10 mouse cellular contexts compared by ENCODE assay signal in genomic region chr12:73507105-73507504, GRCm38 (mm10). TPM values are rescaled to one million over a fixed set of nuclear protein-coding genes. Genes with fewer than 3 reads are reported as not detected.
DNase-seq lines count a peak whose midpoint lies in the region; ATAC-seq and TF ChIP-seq lines count a peak whose summit lies in the region.
"Had no signal": no experiment of that assay in that cellular context is flagged by ENCODE, and none has a peak within 500 bp of the region (broad histone marks: within the 10 kb centered on the region; RNA-seq: fewer than 3 reads in every experiment).

No protein-coding gene starts in this region.

- peak overlapping the region; percentile 54 for H3K4me3 ChIP-seq in gastrocnemius, adult 2 months
- H3K4me3 ChIP-seq in stomach, embryonic 15.5 days (replicated peaks), result no peak overlapping the region
- no peak overlapping the region for H3K4me3 ChIP-seq in liver, embryonic 11.5 days (ENCODE audit: low read depth, low read length)

- intact Hi-C loops in gastrocnemius, adult 2 months (cut with DNase I), result no loop called here
- intact Hi-C loops in left cerebral cortex, postnatal 36 days (cut with DNase I), result no loop called here

- peak overlapping the region; percentile 84 for H3K27ac ChIP-seq in gastrocnemius, adult 2 months
- H3K27ac ChIP-seq in stomach, embryonic 15.5 days, result no peak overlapping the region
- H3K27ac ChIP-seq in liver, embryonic 11.5 days (ENCODE audit: low read depth, low read length), result no peak overlapping the region

- H3K9ac ChIP-seq in stomach, embryonic 15.5 days, result no peak overlapping the region
- H3K9ac ChIP-seq in liver, embryonic 11.5 days (ENCODE audit: low read depth, low read length), result no peak overlapping the region

- no peaks in the 10 kb centered on the region for H3K36me3 ChIP-seq in stomach, embryonic 15.5 days
- H3K36me3 ChIP-seq in liver, embryonic 11.5 days (ENCODE audit: control insufficient read depth, insufficient read depth, low read length), result no peaks in the 10 kb centered on the region

- ATAC-seq in stomach, embryonic 15.5 days (ENCODE audit: insufficient read depth, low FRiP score, low read depth), result no peak
- ATAC-seq in liver, embryonic 11.5 days (replicated peaks; ENCODE audit: low FRiP score), result no peak

- H3K9me3 ChIP-seq in stomach, embryonic 15.5 days, result no peaks in the 10 kb centered on the region
- no peaks in the 10 kb centered on the region for H3K9me3 ChIP-seq in liver, embryonic 11.5 days (ENCODE audit: control insufficient read depth, low read length)

- peaks cover 3% of the 10 kb centered on the region; the same call in 1 of the 2 replicates for H3K4me1 ChIP-seq in stomach, embryonic 15.5 days
- no peaks in the 10 kb centered on the region for H3K4me1 ChIP-seq in liver, embryonic 11.5 days (replicated peaks; ENCODE audit: control insufficient read depth, insufficient read depth, low read length)

- peak; percentile 22 for DNase-seq in layer of hippocampus, adult 9-11 months
- no peak for DNase-seq in layer of hippocampus, postnatal 25 days (ENCODE audit: extremely low spot score in 1 of 2, low spot score in 1 of 2)
- DNase-seq in gastrocnemius, adult 2 months, result peak; percentile 76
- DNase-seq in left cerebral cortex, postnatal 36 days (ENCODE audit: low spot score in 2 of 2), result peak; percentile 63 to 72
- no peak for DNase-seq in liver, embryonic 11.5 days (ENCODE audit: low spot score)
- no peak for DNase-seq in embryo, embryonic 10.5 days (ENCODE audit: low spot score)
- DNase-seq in c-Kit-positive CD71-positive TER-119-positive erythroid progenitor cells, embryonic 14.5 days (ENCODE audit: low spot score), result no peak

- no peak for TF ChIP-seq CTCF in gastrocnemius, adult 2 months (IDR thresholded peaks at IDR 0.05)

- WGBS in stomach, embryonic 15.5 days, result 47% methylated on average over 14 of the region's 14 CpGs
- WGBS in liver, embryonic 11.5 days, result 81% methylated on average over 14 of the region's 14 CpGs

- no peaks in the 10 kb centered on the region for H3K27me3 ChIP-seq in stomach, embryonic 15.5 days (replicated peaks)
- no peaks in the 10 kb centered on the region for H3K27me3 ChIP-seq in liver, embryonic 11.5 days (replicated peaks; ENCODE audit: control insufficient read depth, insufficient read depth, low read length)

- H3K4me2 ChIP-seq in stomach, embryonic 15.5 days, result peak overlapping the region; percentile 36
- no peak overlapping the region for H3K4me2 ChIP-seq in liver, embryonic 11.5 days

RNA-seq across cellular contexts. Expression of gene Tmem30b, which starts 39.1 kb away (rescaled TPM):
- under 1 TPM in 1 of 2 experiments, not detected in 1; 0.12 TPM for total RNA-seq in layer of hippocampus, postnatal 25 days (2021)
- total RNA-seq in gastrocnemius, adult 2 months (2021), result under 1 TPM; 0.26 to 0.50 TPM
- total RNA-seq in left cerebral cortex, postnatal 36 days (2021), result under 1 TPM in 1 of 2 experiments, not detected in 1; 0.12 TPM
- 30.7 and 34.2 TPM in 2 replicates for polyA plus RNA-seq in stomach, embryonic 15.5 days (2015; fragmentation: Nextera tagmentation; extraction: Ambion mirVana)
- polyA plus RNA-seq in liver, embryonic 11.5 days (2014; fragmentation: Nextera tagmentation; extraction: Ambion mirVana), result 0.58 and 0.94 TPM in 2 replicates
- total RNA-seq: hematopoietic stem cell, adult 5-6 weeks; neutrophil, adult 5-6 weeks had no signal

Comparison
In these comparisons a context has a peak if more than half of its experiments do, and no peak if none do; other contexts are left out.
1. DNase-seq: peak in layer of hippocampus, adult 9-11 months (single experiment), gastrocnemius, adult 2 months (single experiment) and left cerebral cortex, postnatal 36 days (2 of 2); none in layer of hippocampus, postnatal 25 days (0 of 2), liver, embryonic 11.5 days (single experiment), embryo, embryonic 10.5 days (single experiment) and c-Kit-positive CD71-positive TER-119-positive erythroid progenitor cells, embryonic 14.5 days (single experiment).